Mouse (Mus musculus) splenic B cell, adult 2 months (primary cell): ENCODE results near the gene Kmt2c.
A peak's percentile ranks its signal among the peaks of the same experiment; 100 is the strongest.

Experiments
- DNase-seq: peaks from one replicate; pipeline ENCODE4 v3.0.0-alpha.2; 2011; ENCODE audit warnings: low read depth, low spot score
- H3K27me3 ChIP-seq: 2 replicates; pipeline ENCODE4 v1.6.1; 2012; ENCODE audit warnings: mild to moderate bottlenecking, low read length, moderate library complexity, mixed read lengths; ENCODE audit not compliant: control insufficient read depth, poor library complexity, insufficient read depth, severe bottlenecking
- H3K36me3 ChIP-seq: 2 replicates; pipeline ENCODE4 v1.6.1; 2012; ENCODE audit warnings: mild to moderate bottlenecking, low read length, moderate library complexity, mixed read lengths; ENCODE audit not compliant: control insufficient read depth, poor library complexity, insufficient read depth, severe bottlenecking

Gene Kmt2c

DNA sequence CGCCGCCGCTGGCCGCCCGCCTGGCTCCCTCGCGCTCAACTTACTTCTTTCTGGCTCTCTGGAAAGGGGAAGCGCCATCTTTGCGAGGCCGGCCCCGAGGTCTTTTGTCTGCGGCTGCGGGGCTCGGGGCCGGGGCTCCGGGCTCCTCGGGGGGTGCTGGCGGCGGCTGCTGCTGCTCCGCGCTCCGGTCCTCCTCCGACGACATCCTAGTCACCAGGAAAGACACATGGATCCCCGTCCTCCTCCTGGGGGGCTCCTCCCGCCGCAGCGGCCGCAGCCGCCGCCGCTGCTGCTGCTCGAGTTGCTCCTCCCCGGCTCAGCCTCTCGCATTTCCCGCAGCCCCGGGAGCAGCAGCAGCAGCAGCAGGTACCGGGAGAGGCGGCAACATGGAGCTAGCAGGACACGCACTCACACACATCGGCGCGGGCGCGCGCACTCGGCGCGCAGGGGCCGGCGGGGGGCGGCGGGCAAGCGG is at the start of gene Kmt2c:
Kmt2c (minus strand) TSS at position 438 of the 475 bp plus-strand sequence.
- DNase-seq = peak; percentile 75
- Histone ChIP-seq H3K36me3 (no peaks in the 10 kb centered on the region), H3K27me3 (no peaks in the 10 kb centered on the region; the same call in 1 of the 2 replicates)

DNA sequence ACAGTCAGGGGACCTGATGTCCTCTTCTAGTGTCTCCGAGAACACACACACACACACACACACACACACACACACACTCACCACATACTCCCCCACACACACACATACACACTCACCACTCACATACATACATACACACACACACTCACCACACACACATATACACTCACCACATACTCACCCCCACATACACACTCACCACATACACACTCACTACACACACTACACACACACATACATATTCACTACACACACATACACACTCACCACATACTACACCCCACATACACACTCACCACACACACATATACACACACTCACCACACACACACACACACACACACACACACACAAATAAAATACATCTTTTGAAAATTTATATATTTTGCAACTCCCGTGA is 48.3 kb upstream of the Kmt2c start:
- Histone ChIP-seq H3K36me3 (no peaks in the 10 kb centered on the region), H3K27me3 (no peaks in the 10 kb centered on the region)
- no peak for DNase-seq

DNA sequence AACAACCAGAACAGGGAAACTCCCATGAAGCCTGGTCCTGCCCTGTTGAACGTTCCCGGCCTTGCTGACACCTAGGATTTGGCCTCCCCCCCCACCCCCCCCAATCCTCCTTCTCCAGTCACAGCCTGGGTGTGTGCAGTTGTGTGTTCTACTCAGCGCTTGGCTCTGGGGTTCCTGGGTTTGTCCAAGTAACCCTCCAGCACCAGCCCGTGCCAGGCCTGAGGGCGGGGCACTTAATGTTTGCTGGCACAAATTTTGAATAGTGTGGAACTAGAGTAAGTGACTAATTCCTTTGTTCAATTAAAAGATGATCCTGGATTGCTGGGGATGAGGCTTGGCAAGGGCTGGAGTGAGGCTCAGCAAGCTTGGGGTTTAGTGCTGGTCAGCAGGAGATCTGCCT is 46.0 kb upstream of the Kmt2c start:
- DNase-seq = no peak
- Histone ChIP-seq H3K27me3 (no peaks in the 10 kb centered on the region), H3K36me3 (no peaks in the 10 kb centered on the region)

DNA sequence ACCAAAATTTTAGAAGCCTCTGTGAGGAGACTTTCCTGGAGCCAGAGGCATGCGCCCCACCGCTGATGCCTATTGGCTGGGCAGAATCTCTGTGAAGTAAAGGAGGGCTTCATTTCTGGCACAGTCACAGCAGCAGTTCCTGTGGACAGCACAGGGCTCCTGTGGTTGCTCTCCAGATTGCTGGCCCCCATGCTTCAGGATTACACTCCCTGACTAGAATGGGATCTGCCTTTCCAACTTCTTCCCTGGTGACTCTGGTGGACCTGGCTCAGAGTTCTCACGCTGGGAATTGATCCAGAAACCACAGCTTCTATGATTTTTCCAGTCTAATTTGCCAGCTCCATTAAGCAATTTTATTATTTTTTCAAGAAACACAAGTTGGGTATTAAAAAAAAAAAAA is 45.5 kb upstream of the Kmt2c start:
- Histone ChIP-seq H3K36me3 (no peaks in the 10 kb centered on the region), H3K27me3 (no peaks in the 10 kb centered on the region)
- no peak for DNase-seq

DNA sequence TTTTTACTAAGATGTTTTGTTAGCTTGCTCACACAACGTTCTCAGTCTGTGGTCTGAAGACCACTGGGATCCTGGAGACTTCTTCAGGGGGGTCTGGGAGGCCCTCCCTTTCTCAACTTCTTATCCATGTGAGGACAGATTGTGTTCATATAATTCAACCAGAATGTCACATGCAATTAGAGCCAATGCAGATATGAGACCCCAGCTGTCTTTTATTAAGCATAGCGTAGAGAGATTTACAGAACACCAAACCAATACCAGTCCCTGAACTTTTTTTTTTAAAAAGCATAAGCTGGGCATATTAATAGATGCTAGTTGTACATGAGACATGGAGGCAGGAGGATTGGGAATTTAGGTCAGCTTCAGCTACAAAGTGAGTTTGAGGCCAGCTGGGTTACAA is 43.1 kb upstream of the Kmt2c start:
- no peak for DNase-seq
- no peaks in the 10 kb centered on the region for H3K27me3 ChIP-seq
- H3K36me3 ChIP-seq = no peaks in the 10 kb centered on the region

DNA sequence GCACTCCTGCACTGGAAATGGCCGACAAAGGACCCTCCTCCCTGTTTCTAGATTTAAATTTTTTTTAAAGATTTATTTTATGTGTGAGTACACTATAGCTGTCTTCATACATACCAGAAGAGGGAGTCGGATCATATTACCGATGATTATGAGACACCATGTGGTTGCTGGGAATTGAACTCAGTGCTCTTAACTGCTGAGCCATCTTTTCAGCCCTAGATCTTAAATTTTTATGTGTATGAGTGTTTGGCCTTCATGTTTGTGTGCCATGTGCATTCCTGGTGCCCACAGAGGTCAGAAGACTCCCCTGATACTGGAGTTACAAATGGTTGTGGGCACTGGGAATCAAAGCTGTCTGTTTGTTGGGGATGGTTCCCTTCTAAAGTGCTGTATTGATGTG is 42.3 kb upstream of the Kmt2c start:
- Histone ChIP-seq H3K36me3 (no peaks in the 10 kb centered on the region), H3K27me3 (no peaks in the 10 kb centered on the region; the same call in 1 of the 2 replicates)
- DNase-seq = no peak

DNA sequence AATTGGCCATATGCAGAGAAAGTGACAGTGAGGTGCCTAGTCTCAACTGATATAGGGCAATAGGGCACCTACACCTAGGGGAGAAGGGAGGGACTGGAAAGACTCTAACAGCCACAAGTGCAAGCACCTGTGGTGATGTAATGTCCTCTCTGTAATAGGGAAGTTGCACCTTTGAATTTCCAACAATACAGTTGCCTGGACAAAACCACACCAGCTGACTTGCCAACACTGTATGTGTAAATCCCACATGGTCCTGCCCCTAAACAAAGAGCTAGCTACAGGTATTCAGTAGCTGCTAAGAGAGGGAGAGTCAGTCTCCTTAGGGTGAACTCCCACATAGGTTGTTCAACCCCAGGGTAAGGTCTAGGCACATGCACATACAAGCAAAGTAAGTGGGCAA is 41.8 kb upstream of the Kmt2c start:
- H3K27me3 ChIP-seq = no peaks in the 10 kb centered on the region; the same call in 1 of the 2 replicates
- DNase-seq = no peak
- H3K36me3 ChIP-seq = no peaks in the 10 kb centered on the region

DNA sequence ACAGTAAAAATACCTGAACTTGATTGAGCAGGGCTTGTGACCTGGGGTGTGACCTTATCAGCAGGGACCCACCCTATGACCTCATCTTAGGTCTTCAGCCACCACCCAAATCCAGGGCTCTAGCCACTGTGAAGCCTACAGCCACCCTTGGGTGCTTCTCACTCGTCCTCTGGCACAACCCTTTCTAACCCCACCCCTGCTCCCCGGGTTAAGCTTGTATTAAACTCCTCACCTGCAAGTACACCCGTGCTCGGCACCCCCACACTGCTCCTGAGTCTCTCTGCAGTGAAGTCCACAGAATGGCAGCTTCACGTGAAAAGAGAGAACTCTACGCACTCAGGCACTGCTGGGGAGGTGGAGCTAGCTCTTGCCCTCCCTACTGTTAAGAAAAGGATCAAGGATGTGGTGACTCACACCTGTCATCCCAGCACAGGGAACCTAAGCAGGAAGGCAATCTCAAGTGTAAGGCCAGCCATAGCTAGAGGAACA is 38.4 kb upstream of the Kmt2c start:
- no peaks in the 10 kb centered on the region for H3K36me3 ChIP-seq
- no peaks in the 10 kb centered on the region; the same call in 1 of the 2 replicates for H3K27me3 ChIP-seq
- DNase-seq = no peak

DNA sequence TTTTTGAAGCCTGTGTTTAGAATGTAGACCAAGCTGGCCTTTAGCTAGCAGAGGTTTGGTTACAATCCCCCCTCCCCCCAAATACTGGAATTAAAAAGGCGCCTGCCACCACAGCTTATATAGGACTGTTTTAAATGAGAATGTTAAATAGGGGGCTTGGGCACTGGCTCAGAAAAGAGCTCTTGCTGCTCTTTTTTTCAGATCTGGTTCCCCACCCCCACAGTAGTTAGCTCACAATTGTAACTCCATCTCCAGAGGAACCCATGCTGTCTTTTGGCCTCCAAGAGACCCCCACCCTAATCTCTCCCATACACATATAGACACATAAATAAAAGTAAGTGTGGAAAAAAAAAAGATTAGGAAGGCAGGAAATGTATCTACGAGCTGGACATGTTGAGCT is 37.9 kb upstream of the Kmt2c start:
- Histone ChIP-seq H3K36me3 (no peaks in the 10 kb centered on the region), H3K27me3 (no peaks in the 10 kb centered on the region; the same call in 1 of the 2 replicates)
- DNase-seq = no peak

DNA sequence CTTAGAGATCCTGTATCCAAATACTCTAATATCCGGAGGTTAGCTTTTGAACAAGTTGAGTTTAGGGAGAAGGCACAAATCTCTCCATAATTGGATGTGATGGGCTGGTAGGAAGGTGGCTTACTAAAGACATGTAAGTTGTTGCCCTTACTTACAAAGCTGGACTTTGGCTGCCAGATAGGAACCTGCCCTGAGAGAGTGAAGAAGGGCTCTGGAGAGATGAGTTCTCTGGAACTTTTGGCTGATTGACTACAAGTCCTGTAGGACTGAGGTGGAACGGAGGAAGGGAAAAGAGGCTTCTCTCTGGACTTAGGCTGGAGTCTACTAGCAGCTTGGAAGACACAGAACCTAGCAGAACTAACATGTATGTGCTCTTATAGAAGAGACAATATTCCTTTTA is 37.0 kb upstream of the Kmt2c start:
- Histone ChIP-seq H3K36me3 (no peaks in the 10 kb centered on the region), H3K27me3 (no peaks in the 10 kb centered on the region; the same call in 1 of the 2 replicates)
- no peak for DNase-seq

DNA sequence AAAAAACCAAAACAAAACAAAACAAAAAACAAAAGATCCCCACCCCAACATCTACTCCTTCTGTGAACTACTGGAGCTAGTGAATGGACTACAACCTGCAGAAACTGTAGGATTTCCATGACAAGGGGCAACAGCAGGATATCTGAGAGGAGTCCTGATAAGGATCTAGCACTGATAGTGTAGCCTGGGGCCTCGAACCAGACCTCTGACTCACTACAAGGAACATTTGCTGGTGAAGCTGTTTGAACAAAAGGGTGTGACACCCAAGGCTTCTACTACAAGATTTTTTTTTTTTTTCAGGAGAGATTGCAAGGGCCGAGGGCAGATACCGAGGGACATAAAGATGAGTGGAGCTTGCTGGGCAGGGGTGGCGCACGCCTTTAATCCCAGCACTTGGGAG is 34.7 kb upstream of the Kmt2c start:
- no peaks in the 10 kb centered on the region; the same call in 1 of the 2 replicates for H3K27me3 ChIP-seq
- DNase-seq = no peak
- H3K36me3 ChIP-seq = no peaks in the 10 kb centered on the region

DNA sequence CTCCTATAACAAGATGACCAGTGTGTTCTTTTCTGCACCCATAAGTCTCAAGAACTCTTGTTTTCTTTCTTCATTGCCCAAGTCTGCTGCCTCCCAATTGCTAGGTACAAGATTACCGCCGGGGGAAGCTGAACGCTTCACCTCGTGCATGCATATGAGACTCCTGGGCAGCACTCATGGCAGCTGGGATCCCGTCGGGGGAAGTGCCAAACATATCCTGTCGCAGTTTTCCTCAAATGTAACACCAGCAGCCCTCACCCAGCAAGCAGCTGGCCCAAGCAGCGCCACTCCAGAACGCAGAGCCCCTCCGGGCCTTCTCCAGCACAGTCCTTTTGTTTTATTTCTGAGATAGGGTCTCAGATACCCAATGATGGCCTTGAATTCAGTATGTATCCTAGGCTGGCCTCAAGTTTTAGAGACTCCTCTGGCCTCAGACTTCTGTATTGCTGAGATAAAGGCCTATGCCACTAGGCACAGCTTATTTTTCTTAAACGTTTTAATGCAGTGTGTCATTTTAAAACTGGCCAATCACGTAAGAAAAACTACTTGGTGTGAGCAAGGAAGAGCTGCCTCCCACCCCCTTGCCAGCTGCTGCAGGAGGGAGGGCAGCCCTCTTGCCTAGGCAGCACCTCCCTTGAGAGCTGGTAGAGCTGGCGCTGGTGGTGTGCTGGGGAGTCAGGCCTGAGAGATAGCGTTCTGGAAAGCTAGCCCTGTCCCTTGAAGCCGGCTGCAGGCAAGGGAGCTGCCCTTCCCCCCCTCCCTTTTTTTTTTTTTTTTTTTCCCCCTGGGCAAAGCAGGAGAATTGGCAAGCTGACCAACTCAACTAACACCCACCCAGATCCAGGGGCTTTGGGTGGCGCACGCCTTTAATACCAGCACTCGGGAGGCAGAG is 33.9 kb upstream of the Kmt2c start:
- Histone ChIP-seq H3K36me3 (no peaks in the 10 kb centered on the region), H3K27me3 (no peaks in the 10 kb centered on the region; the same call in 1 of the 2 replicates)
- DNase-seq = no peak

DNA sequence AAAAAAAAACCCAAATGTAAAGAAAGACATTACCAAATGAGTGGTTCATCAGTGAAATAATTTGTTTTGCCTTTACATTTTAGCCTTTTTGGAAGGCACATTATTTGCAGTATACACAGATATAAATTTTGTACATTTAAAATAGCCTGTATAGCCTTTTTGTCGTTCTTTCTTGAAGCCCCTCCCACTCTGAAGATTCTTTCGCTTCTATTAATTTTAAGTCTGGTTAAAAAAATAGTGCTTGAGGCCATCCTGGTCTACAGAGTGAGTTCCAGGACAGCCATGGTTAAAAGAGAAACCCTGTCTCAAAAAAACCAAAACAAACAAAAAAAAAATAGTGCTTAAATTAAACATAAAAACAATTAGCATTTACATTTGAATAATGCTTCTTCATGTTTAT is 32.0 kb upstream of the Kmt2c start:
- Histone ChIP-seq H3K36me3 (no peaks in the 10 kb centered on the region), H3K27me3 (no peaks in the 10 kb centered on the region)
- no peak for DNase-seq

DNA sequence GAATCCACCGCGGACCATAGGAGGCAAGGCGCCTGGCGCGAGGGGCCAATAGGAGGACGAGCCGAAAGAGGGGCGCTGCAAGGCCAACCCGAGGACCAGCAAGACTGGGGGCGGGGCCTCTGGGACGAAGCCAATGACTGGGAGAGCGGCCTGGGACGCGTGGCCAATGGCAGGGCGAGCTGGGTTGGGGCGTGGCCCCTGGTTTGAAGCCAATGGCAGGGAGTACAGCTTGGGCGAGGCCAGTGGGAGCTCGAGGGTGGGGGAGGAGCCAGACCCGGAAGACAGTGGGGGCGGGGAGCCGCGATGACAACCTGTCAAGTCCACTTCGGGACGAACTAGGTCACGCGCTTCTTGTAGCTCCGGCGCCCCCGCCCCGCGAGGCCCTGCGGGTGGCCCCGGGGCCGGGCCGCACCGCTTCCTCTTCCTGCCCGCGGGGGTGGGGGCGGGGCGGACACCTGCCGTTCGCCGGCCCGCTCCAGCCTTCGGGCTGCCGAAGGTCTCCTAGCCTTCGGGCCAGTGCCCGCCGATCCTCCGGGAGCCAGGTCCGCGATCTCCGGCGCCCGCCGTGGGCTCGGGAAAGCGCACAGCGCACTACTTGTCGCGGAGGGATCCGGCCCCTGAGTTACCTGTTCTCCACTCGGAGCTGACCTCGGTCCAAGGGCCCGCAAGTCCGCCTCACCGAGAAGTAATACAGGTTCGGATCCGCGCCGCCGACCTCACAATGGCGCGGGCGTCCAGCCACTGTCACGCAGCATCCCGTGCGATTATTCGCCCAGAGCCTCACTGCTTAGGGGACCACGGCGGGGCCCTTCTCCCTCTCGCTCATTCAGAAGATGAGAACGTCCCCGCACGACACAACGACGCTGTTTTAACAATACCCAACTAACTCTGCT is 31.2 kb upstream of the Kmt2c start:
- no peaks in the 10 kb centered on the region for H3K36me3 ChIP-seq
- peak; percentile 100 for DNase-seq
- H3K27me3 ChIP-seq = no peaks in the 10 kb centered on the region
